Mouse (Mus musculus) cortical plate, adult 2 months (tissue): ENCODE results near the gene Inpp5a.

Experiments
- CTCF ChIP-seq: fragments of 200-500 bp; IDR thresholded peaks from 2 replicates; pipeline ENCODE4 v1.5.1; 2011; ENCODE audit warnings: mild to moderate bottlenecking, control low read depth, low read length; ENCODE audit not compliant: insufficient read depth; ENCODE audit errors: extremely low read depth
- POLR2A ChIP-seq: fragments of 200-500 bp; IDR thresholded peaks from 2 replicates; pipeline ENCODE4 v1.6.1; 2011; ENCODE audit warnings: mild to moderate bottlenecking, low read length, control low read depth; ENCODE audit not compliant: insufficient read depth; ENCODE audit errors: extremely low read depth

DNA sequence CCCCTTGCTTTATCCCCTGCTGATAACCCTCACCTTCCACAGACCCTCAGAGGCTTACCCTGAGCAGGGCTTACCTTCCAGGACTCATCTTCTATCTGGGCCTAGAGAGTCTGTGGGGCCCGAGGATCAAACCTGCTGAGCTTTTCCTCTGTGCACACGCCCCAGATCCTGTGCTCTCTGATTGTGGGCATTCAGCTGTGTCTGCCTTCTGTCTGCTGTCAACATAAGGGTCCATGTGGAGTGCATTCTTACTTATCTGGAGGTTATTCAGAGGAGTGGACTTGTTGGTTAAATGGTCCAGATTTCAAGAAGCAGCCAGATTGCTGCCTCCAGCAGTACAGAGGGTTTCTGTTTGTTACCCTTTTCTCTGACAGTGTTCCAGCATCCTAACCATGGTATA lies 63.3 kb downstream of the Inpp5a start:
- TF ChIP-seq POLR2A (no peak), CTCF (no peak)
